Mouse (Mus musculus) lung, adult 2 months (tissue): ENCODE data around the gene Zmym2. TPM values are rescaled to one million over a fixed set of nuclear protein-coding genes. Genes with fewer than 3 reads are reported as not detected.
"Not testable (repeated sequence)": the region's sequence is repeated elsewhere in the genome, so short reads cannot be mapped to it uniquely, and the experiment has no call there.

Source experiments
- DNase-seq: peaks from one replicate; pipeline ENCODE4 v3.0.0; 2022
- H3K4me1 ChIP-seq: fragments of 200-500 bp; 2 replicates; pipeline ENCODE4 v1.6.1; 2011; ENCODE audit warnings: low read length; ENCODE audit not compliant: control insufficient read depth, insufficient read depth
- H3K4me3 ChIP-seq: fragments of 200-500 bp; replicated peaks from 2 replicates; pipeline ENCODE3; 2011; ENCODE audit warnings: low read depth, mild to moderate bottlenecking, control low read depth, low read length; ENCODE audit errors: extremely low read depth
- CTCF ChIP-seq: fragments of 200-500 bp; IDR thresholded peaks from 2 replicates; pipeline ENCODE4 v1.5.1; 2011; ENCODE audit warnings: mild to moderate bottlenecking, low read length, control low read depth; ENCODE audit not compliant: insufficient read depth
- POLR2A ChIP-seq: fragments of 200-500 bp; IDR thresholded peaks from 2 replicates; pipeline ENCODE4 v1.6.1; 2011; ENCODE audit warnings: low read depth, mild to moderate bottlenecking, control low read depth, low read length, borderline replicate concordance; ENCODE audit errors: extremely low read depth
- WGBS: fragments of 180-500 bp; shearing (Covaris S2); methylation state at CpG from one replicate; pipeline ENCODE4 v1.1.7; 2018; 5-methylcytosine and 5-hydroxymethylcytosine counted together
- polyA plus RNA-seq: library from polyadenylated mRNA; depleted of rRNA; stranded (reverse); fragments of >200 nt; gene quantifications from 2 replicates; pipeline ENCODE4 v1.2.3, GENCODE M21; 2012; rRNA removed

Zmym2 gene
- polyA plus RNA-seq: 5.6 and 11.0 TPM in 2 replicates

- H3K4me1 ChIP-seq: not testable (repeated sequence)
- TF ChIP-seq POLR2A: 0 out of 2 replicates have a peak, but pooled peaks have one; percentile 1
- WGBS: under 1% methylated on average over 40 of the region's 87 CpGs
- peak within 1 kb of the TSS; percentile 95 for H3K4me3 ChIP-seq
- DNase-seq: peak; percentile 84
These were observed at the start of gene Zmym2 for GRCm38 (mm10) chr14:56886594-56887513. Gene Zmym2 (plus strand): TSS chr14:56886653.

GRCm38 (mm10) chr14:56844033-56844432 is 42.4 kb upstream of the Zmym2 start:
- Histone ChIP-seq H3K4me1 (no peaks in the 10 kb centered on the region), H3K4me3 (no peak overlapping the region)
- DNase-seq: no peak
- TF ChIP-seq POLR2A: no peak
- no peak for TF ChIP-seq CTCF
- WGBS: 65% methylated on average over 4 of the region's 4 CpGs

GRCm38 (mm10) chr14:56844507-56844906 is 41.9 kb upstream of the Zmym2 start:
- TF ChIP-seq POLR2A (no peak), CTCF (no peak)
- Histone ChIP-seq H3K4me3 (no peak overlapping the region), H3K4me1 (no peaks in the 10 kb centered on the region)
- 16% methylated on average over 2 of the region's 2 CpGs for WGBS
- DNase-seq: no peak

GRCm38 (mm10) chr14:56848322-56848721 is 38.1 kb upstream of the Zmym2 start:
- TF ChIP-seq POLR2A: no peak
- no peak for TF ChIP-seq CTCF
- H3K4me3 ChIP-seq: no peak overlapping the region
- H3K4me1 ChIP-seq: no peaks in the 10 kb centered on the region
- DNase-seq: no peak
- WGBS: 43% methylated on average over 2 of the region's 2 CpGs

GRCm38 (mm10) chr14:56849681-56850080 is 36.8 kb upstream of the Zmym2 start:
- H3K4me1 ChIP-seq: no peaks in the 10 kb centered on the region
- no peak for DNase-seq
- 42% methylated on average over 2 of the region's 2 CpGs for WGBS
- H3K4me3 ChIP-seq: no peak overlapping the region
- TF ChIP-seq CTCF (no peak), POLR2A (no peak)

GRCm38 (mm10) chr14:56864041-56864440 is 22.4 kb upstream of the Zmym2 start:
- 65% methylated on average over 8 of the region's 8 CpGs for WGBS
- Histone ChIP-seq H3K4me1 (no peaks in the 10 kb centered on the region), H3K4me3 (no peak overlapping the region)
- TF ChIP-seq POLR2A (no peak), CTCF (no peak)
- DNase-seq: no peak

- no peak for DNase-seq
- Histone ChIP-seq H3K4me3 (no peak overlapping the region), H3K4me1 (no peaks in the 10 kb centered on the region)
- TF ChIP-seq POLR2A (no peak), CTCF (no peak)
- WGBS: 12% methylated on average over 13 of the region's 13 CpGs
These were observed 21.8 kb upstream of the Zmym2 start for GRCm38 (mm10) chr14:56864641-56865040.

- DNase-seq, H3K4me1 ChIP-seq, H3K4me3 ChIP-seq: not testable (repeated sequence)
- WGBS: 12% methylated on average over 30 of the region's 30 CpGs
These were observed 21.3 kb upstream of the Zmym2 start for GRCm38 (mm10) chr14:56865112-56865511.

GRCm38 (mm10) chr14:56873525-56873924 is 12.9 kb upstream of the Zmym2 start:
- 80% methylated on average over 5 of the region's 5 CpGs for WGBS
- no peak for DNase-seq
- TF ChIP-seq CTCF (no peak), POLR2A (no peak)

DNA sequence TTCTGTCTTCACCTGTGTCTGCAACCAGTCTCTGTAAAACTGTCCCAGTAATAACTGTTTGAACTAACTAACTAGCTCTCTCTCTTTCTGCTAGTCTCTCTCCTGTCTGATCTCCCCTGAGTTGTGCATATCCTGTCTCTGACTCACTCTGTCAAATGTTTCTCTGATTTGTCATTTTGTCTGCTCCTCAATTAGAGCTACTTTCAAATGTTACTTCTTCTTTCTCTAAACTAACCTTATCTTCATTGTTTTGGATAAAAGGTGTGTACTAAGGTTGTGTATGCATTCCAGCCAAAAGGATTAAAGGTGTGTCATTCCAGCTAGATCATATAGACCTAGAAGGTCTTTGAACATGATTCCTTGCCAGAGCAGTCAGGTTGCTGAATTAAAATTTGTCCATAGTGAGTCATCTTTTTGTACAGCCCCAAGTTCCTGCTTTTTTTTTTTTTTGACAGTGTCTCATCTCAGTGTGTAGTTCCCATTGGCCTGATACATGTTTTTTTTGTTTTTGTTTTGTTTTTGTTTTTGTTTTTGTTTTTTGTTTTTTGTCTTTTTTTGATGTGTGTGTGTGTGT is 10.8 kb upstream of the Zmym2 start:
- no peak for DNase-seq
- Histone ChIP-seq H3K4me3 (no peak overlapping the region), H3K4me1 (no peaks in the 10 kb centered on the region)
- TF ChIP-seq CTCF (no peak), POLR2A (no peak)

More at GRCm38 (mm10) chr14:56873525-56873924, 12.9 kb upstream of the Zmym2 start:
- no peaks in the 10 kb centered on the region for H3K4me1 ChIP-seq
- H3K4me3 ChIP-seq: no peak overlapping the region

GRCm38 (mm10) chr14:56881271-56881670 is 5.2 kb upstream of the Zmym2 start:
- Histone ChIP-seq H3K4me3 (no peak overlapping the region), H3K4me1 (no peaks in the 10 kb centered on the region)
- TF ChIP-seq POLR2A (no peak), CTCF (no peak)
- no peak for DNase-seq
- WGBS: 49% methylated on average over 3 of the region's 3 CpGs
